Mouse (Mus musculus) kidney, embryonic 15.5 days (tissue): ENCODE results near the gene Mre11a. TPM values are rescaled to one million over a fixed set of nuclear protein-coding genes. Genes with fewer than 3 reads are reported as not detected.
A peak's percentile ranks its signal among the peaks of the same experiment; 100 is the strongest.

Experiments
- ATAC-seq: fragments of 200-750 bp; cut with Nextera tagmentation; replicated peaks from 2 replicates; pipeline ENCODE4 v1.8.0; 2017; ENCODE audit warnings: moderate TSS enrichment; ENCODE audit not compliant: low FRiP score
- H3K27ac ChIP-seq: fragments of 300-500 bp; sonication (generic); 2 replicates; pipeline ENCODE4 v1.5.1; 2015; ENCODE audit warnings: mild to moderate bottlenecking, inconsistent platforms
- H3K27me3 ChIP-seq: fragments of 300-500 bp; sonication (generic); 2 replicates; pipeline ENCODE4 v1.6.1; 2015; ENCODE audit warnings: inconsistent platforms
- H3K36me3 ChIP-seq: fragments of 300-500 bp; sonication (generic); 2 replicates; pipeline ENCODE4 v1.6.1; 2015; ENCODE audit warnings: inconsistent platforms
- H3K4me1 ChIP-seq: fragments of 300-500 bp; sonication (generic); 2 replicates; pipeline ENCODE4 v1.6.1; 2015; ENCODE audit warnings: inconsistent platforms
- H3K4me2 ChIP-seq: fragments of 300-500 bp; sonication (generic); 2 replicates; pipeline ENCODE4 v1.6.1; 2015; ENCODE audit warnings: moderate library complexity, mild to moderate bottlenecking, inconsistent platforms
- H3K4me3 ChIP-seq: fragments of 300-500 bp; sonication (generic); replicated peaks from 2 replicates; pipeline ENCODE4 v1.5.1; 2015; ENCODE audit warnings: mild to moderate bottlenecking, inconsistent platforms
- H3K9ac ChIP-seq: fragments of 300-500 bp; sonication (generic); 2 replicates; pipeline ENCODE4 v1.6.1; 2015; ENCODE audit warnings: mild to moderate bottlenecking, inconsistent platforms
- H3K9me3 ChIP-seq: fragments of 300-500 bp; sonication (generic); replicated peaks from 2 replicates; pipeline ENCODE4 v1.6.1; 2016; ENCODE audit warnings: inconsistent platforms
- WGBS: fragments of 180-500 bp; shearing (Covaris S2); methylation state at CpG from one replicate; pipeline ENCODE4 v1.1.7; 2015; ENCODE audit warnings: mixed read lengths; 5-methylcytosine and 5-hydroxymethylcytosine counted together
- polyA plus RNA-seq: library from polyadenylated mRNA; unstranded; fragments of >200 nt; fragmentation: Nextera tagmentation; extraction: Ambion mirVana; gene quantifications from 2 replicates; pipeline ENCODE4 v1.2.1, GENCODE M21; 2015

Gene Mre11a
- 26.0 and 30.3 TPM in 2 replicates for polyA plus RNA-seq

DNA sequence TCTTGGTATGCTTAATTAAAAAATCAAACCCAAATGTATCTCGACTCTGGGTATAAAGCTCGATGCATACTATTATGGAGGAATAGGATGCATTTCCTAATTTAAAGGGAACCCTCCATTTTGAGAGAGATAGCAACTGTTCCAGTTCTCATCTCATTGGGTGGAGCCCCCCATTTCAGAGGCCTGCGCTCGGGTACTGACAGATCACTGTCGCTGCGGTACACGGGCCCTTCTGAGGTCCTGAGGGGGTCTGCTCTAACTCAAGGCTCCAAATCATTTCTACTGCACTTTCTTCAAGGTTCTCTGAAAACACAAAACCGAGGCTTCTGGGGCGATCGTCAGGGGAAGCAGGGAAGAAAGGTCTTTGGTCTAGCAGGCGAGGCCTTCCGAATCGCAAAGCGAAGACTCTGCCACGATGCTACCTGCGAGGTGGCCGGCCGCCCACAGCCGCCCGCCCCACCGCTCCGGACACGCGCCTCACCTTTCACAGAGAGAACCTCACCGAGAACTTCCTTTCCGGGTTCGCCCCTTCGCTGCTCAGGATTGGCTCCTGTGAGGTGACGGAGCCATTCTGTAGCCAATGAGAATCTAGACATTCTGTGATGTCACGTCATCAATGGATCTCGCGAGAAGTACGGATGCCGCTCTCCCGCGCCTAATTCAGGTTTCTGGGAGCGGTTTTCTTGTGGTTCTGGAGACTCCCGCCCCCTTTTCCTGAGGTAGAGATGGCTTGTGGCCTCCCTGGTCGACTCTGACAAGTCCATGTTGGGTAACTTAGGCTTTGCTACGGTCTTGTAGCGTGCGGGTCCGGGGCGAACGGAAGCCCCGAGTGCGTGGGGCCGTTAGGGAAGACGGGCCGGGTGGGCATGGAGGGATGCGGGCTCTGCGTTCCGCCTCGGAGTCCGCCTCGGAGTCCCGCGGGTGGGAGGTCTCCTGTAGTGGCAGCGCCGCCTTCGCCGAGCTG is at the start of gene Mre11a, which contains the start of gene Ankrd49:
Gene Mre11a, plus strand, starts transcription at position 616 of the 964 bp plus-strand sequence.
Gene Ankrd49, minus strand, starts transcription at position 818 of the 964 bp plus-strand sequence.
- Histone ChIP-seq H3K27ac (peak within 1 kb of the TSS; percentile 98), H3K36me3 (peaks cover 61% of the 10 kb centered on the region), H3K4me2 (peak within 1 kb of the TSS; percentile 66), H3K9ac (peak within 1 kb of the TSS; percentile 85), H3K9me3 (no peaks in the 10 kb centered on the region), H3K4me1 (peaks cover 9% of the 10 kb centered on the region), H3K4me3 (peak within 1 kb of the TSS; percentile 87), H3K27me3 (no peaks in the 10 kb centered on the region)
- peak; percentile 100 for ATAC-seq
- WGBS, result under 1% methylated on average over 62 of the region's 62 CpGs

DNA sequence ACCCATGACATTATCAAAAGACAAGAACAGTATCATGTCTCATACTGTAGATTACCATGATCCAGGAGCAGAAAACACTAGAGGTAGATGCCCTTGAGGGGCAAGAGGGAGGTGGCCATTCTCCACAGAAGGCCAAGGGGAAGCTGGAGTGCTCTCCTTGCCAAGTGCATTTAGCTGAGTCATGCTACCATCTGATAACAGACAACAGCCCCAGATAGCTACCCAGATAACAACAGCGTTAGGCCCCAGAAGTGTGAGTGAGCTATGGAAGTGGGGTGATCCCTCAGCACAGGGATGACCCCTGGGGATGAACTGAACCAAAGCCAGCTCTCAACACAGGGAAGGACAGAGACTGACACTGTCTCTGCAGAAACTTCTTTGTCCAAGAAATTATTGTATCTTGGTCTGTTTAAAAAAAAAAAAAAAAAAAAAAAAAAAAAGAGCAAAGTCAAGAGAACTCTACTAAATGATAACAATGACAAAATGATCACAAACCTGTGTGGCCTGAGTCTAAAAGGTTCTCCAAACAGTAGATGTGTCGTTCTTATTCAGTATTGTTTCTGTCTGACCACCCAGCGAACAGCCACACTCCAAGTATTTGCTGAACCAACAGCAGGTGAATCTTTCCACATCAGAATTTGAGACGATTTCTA is 44.8 kb upstream of the Mre11a start:
- Histone ChIP-seq H3K9ac (no peak overlapping the region), H3K27me3 (no peaks in the 10 kb centered on the region), H3K27ac (no peak overlapping the region), H3K4me3 (no peak overlapping the region), H3K4me2 (no peak overlapping the region), H3K36me3 (no peaks in the 10 kb centered on the region), H3K9me3 (no peaks in the 10 kb centered on the region), H3K4me1 (no peaks in the 10 kb centered on the region)
- 78% methylated on average over 4 of the region's 4 CpGs for WGBS
- no peak for ATAC-seq

DNA sequence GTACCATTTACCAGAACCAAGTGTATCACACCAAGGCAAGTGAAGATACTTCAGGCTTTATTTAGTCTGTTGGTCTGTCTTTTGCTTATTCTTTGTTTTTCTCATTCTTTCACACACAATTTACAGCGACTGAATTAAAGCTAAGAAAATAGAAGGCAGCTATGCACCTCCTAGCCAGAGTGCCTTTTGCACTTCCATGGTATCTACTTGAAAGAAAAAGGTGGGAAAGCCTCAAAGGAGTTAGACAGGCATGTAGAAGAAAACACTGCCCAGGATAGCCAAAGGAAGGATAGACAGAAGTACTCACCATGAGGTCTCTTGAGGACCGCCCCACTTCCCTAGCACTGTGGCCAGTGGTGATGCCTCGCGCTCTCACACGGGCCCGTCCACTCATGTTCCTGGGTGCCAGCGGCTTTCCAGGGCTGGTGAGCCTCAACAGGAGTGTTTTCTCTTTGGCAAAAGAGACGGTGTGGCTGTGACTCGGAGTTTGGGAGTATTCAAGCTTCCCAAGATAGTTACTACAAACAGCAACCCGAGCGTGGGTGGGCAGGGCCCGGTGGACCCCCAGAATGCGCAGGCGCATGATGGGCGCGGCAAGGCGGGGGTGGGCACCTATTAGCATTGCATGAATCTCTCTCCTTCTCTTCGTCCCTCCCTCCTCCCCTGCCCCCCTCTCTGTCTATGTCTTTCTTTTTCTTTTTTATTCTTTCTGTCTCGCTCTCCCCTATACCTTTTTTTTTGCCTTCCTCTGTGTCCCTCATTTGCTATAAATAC is 44.1 kb upstream of the Mre11a start, which contains the start of gene Piwil4:
Gene Piwil4, minus strand, starts transcription at position 583 of the 774 bp plus-strand sequence.
- no peaks in the 10 kb centered on the region for H3K27me3 ChIP-seq
- H3K4me2 ChIP-seq, result no peak within 1 kb of the TSS
- 87% methylated on average over 19 of the region's 19 CpGs for WGBS
- ATAC-seq, result no peak
- H3K9me3 ChIP-seq, result no peaks in the 10 kb centered on the region
- H3K4me1 ChIP-seq, result no peaks in the 10 kb centered on the region
- H3K27ac ChIP-seq, result no peak within 1 kb of the TSS
- H3K4me3 ChIP-seq, result no peak within 1 kb of the TSS
- no peak within 1 kb of the TSS for H3K9ac ChIP-seq
- H3K36me3 ChIP-seq, result no peaks in the 10 kb centered on the region

DNA sequence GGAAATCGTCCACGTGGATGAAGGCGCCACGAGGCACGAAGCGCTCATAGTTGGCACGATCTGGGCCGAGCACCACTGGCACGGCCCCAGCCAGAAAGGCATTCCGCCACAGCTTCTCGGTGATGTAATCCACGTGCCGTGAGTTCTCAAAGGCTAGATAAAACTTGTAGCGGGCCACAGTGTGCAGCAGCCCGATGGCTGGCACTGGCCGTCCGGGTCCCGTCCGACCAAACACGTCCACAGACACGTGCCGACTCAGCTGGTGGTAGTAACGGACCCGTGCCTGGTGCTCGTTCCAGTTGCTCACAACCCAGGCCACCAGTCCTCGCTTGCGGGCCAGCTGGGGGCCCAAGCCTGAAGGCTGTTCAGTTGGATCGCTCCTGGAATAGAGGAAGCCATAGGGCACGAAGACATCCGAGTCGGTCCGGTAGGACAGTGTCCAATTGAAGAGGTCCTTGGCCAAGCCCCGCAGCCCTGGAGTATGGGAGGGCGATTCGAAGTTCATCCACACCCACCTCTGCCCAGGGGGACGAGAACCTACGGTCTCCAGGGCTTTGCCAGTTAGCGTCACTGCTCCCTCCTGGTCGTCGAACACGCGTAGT is 33.5 kb upstream of the Mre11a start:
- H3K27ac ChIP-seq, result no peak overlapping the region
- H3K4me2 ChIP-seq, result peak overlapping the region; percentile 98
- H3K9ac ChIP-seq, result peak overlapping the region; percentile 61
- peak overlapping the region; percentile 60 for H3K4me3 ChIP-seq
- no peaks in the 10 kb centered on the region for H3K9me3 ChIP-seq
- H3K36me3 ChIP-seq, result no peaks in the 10 kb centered on the region
- H3K27me3 ChIP-seq, result 0 out of 2 replicates have a peak, but pooled peaks cover 6% of the 10 kb centered on the region
- 66% methylated on average over 41 of the region's 42 CpGs for WGBS
- peaks cover 18% of the 10 kb centered on the region for H3K4me1 ChIP-seq
- ATAC-seq, result peak; percentile 12

DNA sequence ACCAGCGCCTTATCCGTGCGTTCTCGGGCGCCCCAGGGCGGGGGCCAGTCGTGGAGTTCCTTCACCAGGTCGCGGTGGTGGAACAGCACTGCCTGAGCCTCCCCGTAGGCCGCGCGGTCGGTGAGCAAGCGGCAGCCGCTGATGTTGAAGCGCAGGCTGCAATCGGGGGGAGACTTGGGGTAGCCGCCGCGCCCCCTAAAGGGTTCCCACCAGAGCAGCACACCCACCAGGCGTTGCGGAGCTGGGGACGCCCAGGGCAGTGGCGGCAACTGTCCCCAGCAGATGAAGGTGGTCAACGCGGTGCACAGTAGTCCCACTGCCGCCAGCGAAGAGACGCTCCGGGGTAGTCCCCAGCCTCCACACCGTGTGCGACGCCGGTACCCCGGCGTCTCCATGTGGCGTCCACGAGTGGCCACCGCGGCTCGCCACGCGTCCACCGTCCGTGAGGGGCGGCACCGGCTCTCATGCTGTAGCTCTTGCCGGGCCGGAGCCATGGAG is 32.9 kb upstream of the Mre11a start:
- H3K27ac ChIP-seq, result no peak overlapping the region
- peaks cover 15% of the 10 kb centered on the region for H3K4me1 ChIP-seq
- peak overlapping the region; percentile 61 for H3K9ac ChIP-seq
- peak; percentile 77 for ATAC-seq
- H3K4me2 ChIP-seq, result peak overlapping the region; percentile 98
- H3K4me3 ChIP-seq, result peak overlapping the region; percentile 60
- H3K36me3 ChIP-seq, result no peaks in the 10 kb centered on the region
- H3K27me3 ChIP-seq, result 0 out of 2 replicates have a peak, but pooled peaks cover 6% of the 10 kb centered on the region
- no peaks in the 10 kb centered on the region for H3K9me3 ChIP-seq
- WGBS, result under 1% methylated on average over 43 of the region's 50 CpGs

DNA sequence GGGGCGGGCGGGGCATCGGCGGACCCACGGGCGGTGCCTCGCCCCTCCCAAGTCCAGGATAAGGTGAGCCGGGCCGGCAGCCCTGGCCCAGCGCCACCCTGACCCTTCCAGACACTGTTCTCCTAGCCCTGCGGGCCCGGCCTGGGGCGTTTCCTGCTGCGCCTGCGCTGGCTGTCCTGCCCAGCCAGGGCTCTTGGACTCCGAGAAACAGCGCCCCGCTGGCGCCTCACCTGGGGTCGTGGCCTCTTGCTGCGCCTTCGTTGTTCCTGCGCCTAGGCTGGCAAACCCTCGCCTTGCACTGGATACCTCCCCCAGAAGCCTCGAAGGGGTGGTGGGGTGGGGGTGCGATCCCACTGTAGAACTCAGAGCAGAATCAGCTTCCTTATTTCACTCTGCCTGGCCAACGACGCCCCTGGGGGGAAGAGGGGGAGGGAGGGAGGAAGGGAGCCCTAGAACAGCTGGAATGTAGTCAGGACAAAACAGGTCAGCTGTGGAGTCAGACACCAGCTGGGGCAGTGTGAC is 32.4 kb upstream of the Mre11a start, which contains the start of gene Fut4:
Gene Fut4, minus strand, starts transcription at position 393 of the 522 bp plus-strand sequence.
- ATAC-seq, result peak; percentile 88

DNA sequence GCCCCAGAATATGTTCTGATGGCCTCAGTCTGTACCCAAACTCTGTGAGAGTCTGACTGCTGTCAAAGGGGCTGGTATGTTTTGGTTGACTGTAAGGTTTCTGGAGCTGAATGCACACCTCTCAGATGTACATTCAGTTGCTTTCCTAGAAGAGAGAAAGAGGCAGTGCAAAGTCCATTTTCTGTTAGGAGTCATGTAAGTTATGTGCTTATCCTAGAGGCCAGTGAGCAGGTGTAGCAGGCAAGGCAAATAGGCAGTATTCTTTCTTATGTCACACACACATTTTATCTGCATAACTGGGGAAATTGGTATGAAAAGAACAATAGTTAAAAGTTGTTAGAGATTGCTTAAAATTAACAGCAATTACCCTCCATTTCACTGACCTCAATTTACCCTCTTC is 30.5 kb upstream of the Mre11a start:
- Histone ChIP-seq H3K9ac (no peak overlapping the region), H3K4me1 (peaks cover 15% of the 10 kb centered on the region), H3K4me2 (no peak overlapping the region), H3K27me3 (0 out of 2 replicates have a peak, but pooled peaks cover 6% of the 10 kb centered on the region), H3K9me3 (no peaks in the 10 kb centered on the region), H3K36me3 (no peaks in the 10 kb centered on the region), H3K4me3 (no peak overlapping the region), H3K27ac (no peak overlapping the region)
- no peak for ATAC-seq

More for the DNA sequence above, 32.4 kb upstream of the Mre11a start, which contains the start of gene Fut4:
- Histone ChIP-seq H3K36me3 (no peaks in the 10 kb centered on the region), H3K4me1 (peaks cover 15% of the 10 kb centered on the region), H3K9ac (peak within 1 kb of the TSS; percentile 61), H3K9me3 (no peaks in the 10 kb centered on the region), H3K27ac (0 out of 2 replicates have a peak within 1 kb of the TSS, but pooled peaks have one; percentile 30), H3K27me3 (0 out of 2 replicates have a peak, but pooled peaks cover 6% of the 10 kb centered on the region), H3K4me2 (peak within 1 kb of the TSS; percentile 98), H3K4me3 (peak within 1 kb of the TSS; percentile 60)
- WGBS, result under 1% methylated on average over 28 of the region's 28 CpGs

DNA sequence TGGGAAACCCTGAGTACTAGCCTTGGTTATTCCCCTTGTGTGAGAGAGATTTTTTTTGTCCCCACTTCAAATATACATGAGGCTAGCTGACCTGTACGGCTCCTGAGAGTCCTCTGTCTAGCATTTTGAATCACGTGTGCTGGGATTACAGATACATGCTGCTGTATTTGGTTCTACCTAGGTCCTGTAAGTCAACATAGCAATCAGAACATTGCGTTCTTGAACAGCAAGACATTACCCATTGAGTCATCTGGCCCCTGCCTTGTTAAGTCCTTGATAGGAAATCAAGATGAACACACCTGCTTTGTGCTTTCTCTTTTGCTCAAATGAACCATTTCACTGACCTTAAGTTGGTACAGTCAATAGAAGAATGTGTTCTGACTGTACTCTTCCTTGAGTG is 30.0 kb upstream of the Mre11a start:
- Histone ChIP-seq H3K27me3 (0 out of 2 replicates have a peak, but pooled peaks cover 6% of the 10 kb centered on the region), H3K9me3 (no peaks in the 10 kb centered on the region), H3K36me3 (no peaks in the 10 kb centered on the region), H3K9ac (no peak overlapping the region), H3K4me1 (peaks cover 15% of the 10 kb centered on the region), H3K4me3 (no peak overlapping the region), H3K4me2 (no peak overlapping the region), H3K27ac (no peak overlapping the region)
- no peak for ATAC-seq
- WGBS, result 88% methylated on average over 3 of the region's 3 CpGs

DNA sequence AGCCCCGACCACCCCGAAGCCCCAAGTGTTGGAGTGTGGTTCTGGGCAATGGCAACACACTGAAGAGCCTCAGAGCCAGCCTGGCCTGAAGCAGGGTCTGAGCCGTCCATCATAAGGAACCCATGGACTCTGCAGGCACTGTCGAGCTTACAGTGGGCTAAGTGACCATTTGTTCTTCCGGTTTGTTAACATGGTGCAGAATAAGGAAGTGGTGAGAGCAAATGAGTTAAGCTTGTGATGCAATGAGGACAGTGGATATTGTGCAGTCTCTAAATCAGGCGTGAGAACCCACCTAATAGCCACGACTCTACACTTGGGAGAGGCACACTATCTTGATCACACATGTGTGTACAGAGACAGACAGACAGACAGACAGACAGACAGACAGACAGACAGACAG is 25.9 kb upstream of the Mre11a start:
- Histone ChIP-seq H3K4me1 (no peaks in the 10 kb centered on the region), H3K9me3 (no peaks in the 10 kb centered on the region), H3K4me2 (no peak overlapping the region), H3K4me3 (no peak overlapping the region), H3K27ac (no peak overlapping the region), H3K36me3 (no peaks in the 10 kb centered on the region), H3K27me3 (no peaks in the 10 kb centered on the region), H3K9ac (no peak overlapping the region)
- WGBS, result 70% methylated on average over 7 of the region's 7 CpGs
- no peak for ATAC-seq

DNA sequence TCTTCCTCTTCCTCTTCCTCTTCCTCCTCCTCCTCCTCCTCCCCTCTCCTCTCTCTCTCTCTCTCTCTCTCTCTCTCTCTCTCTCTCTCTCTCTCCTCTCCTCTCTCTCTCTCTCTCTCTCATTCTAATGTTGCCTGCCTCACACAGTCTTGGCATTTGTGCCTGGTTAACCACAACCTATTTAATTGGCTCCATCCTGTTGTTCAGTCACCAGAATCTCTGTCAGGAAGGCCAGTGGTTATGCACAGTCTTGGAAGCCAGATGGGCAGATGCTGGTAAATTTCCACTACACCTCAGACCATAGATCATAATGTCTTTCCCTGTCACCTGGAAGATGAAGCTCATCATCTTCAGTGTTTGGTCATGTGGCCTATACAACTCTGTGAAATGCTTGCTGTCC is 25.2 kb upstream of the Mre11a start:
- Histone ChIP-seq H3K9me3 (no peaks in the 10 kb centered on the region), H3K9ac (no peak overlapping the region), H3K36me3 (no peaks in the 10 kb centered on the region), H3K27me3 (no peaks in the 10 kb centered on the region), H3K27ac (no peak overlapping the region), H3K4me3 (no peak overlapping the region), H3K4me2 (no peak overlapping the region), H3K4me1 (no peaks in the 10 kb centered on the region)
- ATAC-seq, result no peak

DNA sequence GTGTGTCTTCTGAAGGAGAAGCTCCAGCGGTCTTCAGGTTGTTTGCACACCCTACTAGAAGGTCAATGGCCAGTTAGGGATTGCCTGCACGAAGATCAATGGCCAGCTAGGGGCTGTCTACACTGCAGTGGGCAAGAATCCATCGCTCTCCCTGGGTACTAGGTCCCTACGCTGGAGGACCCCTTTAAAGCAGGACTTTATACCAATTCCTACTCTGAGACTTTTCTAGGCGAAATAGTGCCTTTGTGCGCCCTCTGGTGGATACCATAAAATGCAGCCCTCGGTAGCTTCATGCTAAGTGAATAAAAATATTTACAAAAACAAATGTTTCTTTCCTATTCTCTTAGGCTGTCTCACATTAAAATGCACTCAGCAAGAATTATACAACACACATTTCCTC is 19.7 kb upstream of the Mre11a start:
- 21% methylated on average over 7 of the region's 7 CpGs for WGBS
- peaks cover 18% of the 10 kb centered on the region for H3K27me3 ChIP-seq
- H3K9me3 ChIP-seq, result no peaks in the 10 kb centered on the region
- H3K9ac ChIP-seq, result no peak overlapping the region
- H3K36me3 ChIP-seq, result no peaks in the 10 kb centered on the region
- no peak overlapping the region for H3K4me3 ChIP-seq
- ATAC-seq, result no peak
- no peaks in the 10 kb centered on the region for H3K4me1 ChIP-seq
- no peak overlapping the region for H3K4me2 ChIP-seq
- no peak overlapping the region for H3K27ac ChIP-seq
